Mouse (Mus musculus) CH12.LX (cell line): ENCODE results near the gene Pick1. TPM values are rescaled to one million over a fixed set of nuclear protein-coding genes. Genes with fewer than 3 reads are reported as not detected.
A peak's percentile ranks its signal among the peaks of the same experiment; 100 is the strongest.

ENCODE experiments used
- DNase-seq: peaks from one replicate; pipeline ENCODE4 v3.0.0-alpha.2; 2013; ENCODE audit errors: extremely low read depth
- H3K27ac ChIP-seq: 2 replicates; pipeline ENCODE4 v1.5.1; 2012; ENCODE audit warnings: low read depth, mild to moderate bottlenecking, control low read depth, moderate library complexity; ENCODE audit not compliant: insufficient read depth
- H3K27me3 ChIP-seq: replicated peaks from 2 replicates; pipeline ENCODE3; 2012; ENCODE audit warnings: inconsistent platforms
- H3K36me3 ChIP-seq, 2 experiments: replicated peaks in 1 of 2; 2 replicates each; pipeline versions ENCODE3 to v1.6.1; 2012; ENCODE audit warnings: inconsistent platforms in 1 of 2, low read length in 1 of 2, mild to moderate bottlenecking in 1 of 2, mixed read lengths in 1 of 2, moderate library complexity in 1 of 2; ENCODE audit not compliant: control insufficient read depth in 1 of 2, insufficient read depth in 1 of 2
- H3K4me1 ChIP-seq, 2 experiments: 2 replicates each; pipeline ENCODE4 v1.6.1; 2012; ENCODE audit warnings: inconsistent platforms in 1 of 2, moderate library complexity in 1 of 2; ENCODE audit not compliant: insufficient read depth in 2 of 2, control insufficient read depth in 1 of 2
- H3K4me2 ChIP-seq: 2 replicates; pipeline ENCODE4 v1.6.1; 2012; ENCODE audit warnings: low read depth, mild to moderate bottlenecking, control low read depth; ENCODE audit not compliant: poor library complexity, insufficient read depth, severe bottlenecking
- H3K4me3 ChIP-seq, 3 experiments: fragments of 150-350 bp in 1 of 3; sonication (generic) in 1 of 3; replicated peaks in 1 of 3; 2 replicates each; pipeline versions ENCODE3 to v1.5.1; 2011 to 2012; ENCODE audit warnings: low read depth in 2 of 3, low read length in 2 of 3, mild to moderate bottlenecking in 2 of 3, moderate library complexity in 2 of 3, control low read depth in 1 of 3, improper control_type of control experiment in 1 of 3, inconsistent platforms in 1 of 3, mixed read lengths in 1 of 3; ENCODE audit not compliant: poor library complexity in 1 of 3
- H3K79me2 ChIP-seq: replicated peaks from 2 replicates; pipeline ENCODE4 v1.6.1; 2012; ENCODE audit warnings: mild to moderate bottlenecking, moderate library complexity; ENCODE audit not compliant: control insufficient read depth, poor library complexity, insufficient read depth, severe bottlenecking; ENCODE audit errors: extremely low read depth
- H3K9ac ChIP-seq: 2 replicates; pipeline ENCODE4 v1.6.1; 2012; ENCODE audit warnings: low read depth, mild to moderate bottlenecking, control low read depth, moderate library complexity; ENCODE audit not compliant: insufficient read depth
- H3K9me3 ChIP-seq: replicated peaks from 2 replicates; pipeline ENCODE3; 2012; ENCODE audit warnings: low read length, inconsistent platforms, mixed read lengths
- BHLHE40 ChIP-seq: IDR thresholded peaks from 2 replicates; pipeline ENCODE4 v1.6.1; 2011; ENCODE audit warnings: mild to moderate bottlenecking, low read depth, low read length, improper control_type of control experiment
- CHD1 ChIP-seq: IDR thresholded peaks from 2 replicates; pipeline ENCODE4 v1.6.1; 2012; ENCODE audit warnings: low read depth, low read length, improper control_type of control experiment, inconsistent platforms
- CHD2 ChIP-seq: IDR thresholded peaks from 2 replicates; pipeline ENCODE4 v1.6.1; 2011; ENCODE audit warnings: low read length, improper control_type of control experiment
- CTCF ChIP-seq, 2 experiments: IDR thresholded peaks in 1 of 2; conservative IDR thresholded peaks in 1 of 2; 2 replicates each; pipeline ENCODE4 v1.5.1; 2011 to 2012; ENCODE audit warnings: low read depth in 2 of 2, low read length in 2 of 2, improper control_type of control experiment in 1 of 2, inconsistent platforms in 1 of 2, mild to moderate bottlenecking in 1 of 2, moderate library complexity in 1 of 2
- E2F4 ChIP-seq: IDR thresholded peaks from 2 replicates; pipeline ENCODE4 v1.6.1; 2011; ENCODE audit warnings: low read depth, low read length, improper control_type of control experiment; ENCODE audit not compliant: insufficient replicate concordance
- ELF1 ChIP-seq: IDR thresholded peaks from 2 replicates; pipeline ENCODE4 v1.6.1; 2014; ENCODE audit warnings: low read depth, mild to moderate bottlenecking, inconsistent platforms, low read length, improper control_type of control experiment
- EP300 ChIP-seq: IDR thresholded peaks from 2 replicates; pipeline ENCODE4 v1.6.1; 2011; ENCODE audit warnings: low read length, improper control_type of control experiment
- ETS1 ChIP-seq: conservative IDR thresholded peaks from 2 replicates; pipeline ENCODE4 v1.6.1; 2012; ENCODE audit warnings: low read depth, mild to moderate bottlenecking, inconsistent platforms, low read length, improper control_type of control experiment, moderate library complexity
- GABPA ChIP-seq: IDR thresholded peaks from 2 replicates; pipeline ENCODE4 v1.6.1; 2012; ENCODE audit warnings: low read depth, low read length, improper control_type of control experiment, inconsistent platforms; ENCODE audit not compliant: insufficient replicate concordance
- HCFC1 ChIP-seq: IDR thresholded peaks from 2 replicates; pipeline ENCODE4 v1.6.1; 2012; ENCODE audit warnings: low read depth, mild to moderate bottlenecking, inconsistent platforms, low read length, improper control_type of control experiment
- IRF4 ChIP-seq: IDR thresholded peaks from 2 replicates; pipeline ENCODE4 v1.6.1; 2014; ENCODE audit warnings: low read depth, mild to moderate bottlenecking, inconsistent platforms, low read length, improper control_type of control experiment
- JUN ChIP-seq: IDR thresholded peaks from 2 replicates; pipeline ENCODE4 v1.6.1; 2011; ENCODE audit warnings: low read depth, mild to moderate bottlenecking, low read length, improper control_type of control experiment, moderate library complexity; ENCODE audit not compliant: insufficient read depth
- JUND ChIP-seq: conservative IDR thresholded peaks from 2 replicates; pipeline ENCODE4 v1.6.1; 2011; ENCODE audit warnings: low read depth, low read length, improper control_type of control experiment
- KAT2A ChIP-seq: IDR thresholded peaks from 2 replicates; pipeline ENCODE4 v1.6.1; 2012; ENCODE audit warnings: low read length, improper control_type of control experiment, inconsistent platforms; ENCODE audit not compliant: insufficient replicate concordance
- MAFK ChIP-seq: IDR thresholded peaks from 2 replicates; pipeline ENCODE4 v1.6.1; 2011; ENCODE audit warnings: low read length, improper control_type of control experiment; ENCODE audit not compliant: insufficient replicate concordance
- MAX ChIP-seq: IDR thresholded peaks from 2 replicates; pipeline ENCODE4 v1.6.1; 2011; ENCODE audit warnings: low read length, improper control_type of control experiment
- MAZ ChIP-seq: IDR thresholded peaks from 2 replicates; pipeline ENCODE4 v1.6.1; 2012; ENCODE audit warnings: low read depth, mild to moderate bottlenecking, inconsistent platforms, low read length, improper control_type of control experiment, moderate library complexity
- MEF2A ChIP-seq: IDR thresholded peaks from 2 replicates; pipeline ENCODE4 v1.6.1; 2014; ENCODE audit warnings: low read depth, mild to moderate bottlenecking, inconsistent platforms, low read length, improper control_type of control experiment, borderline replicate concordance
- MXI1 ChIP-seq: IDR thresholded peaks from 2 replicates; pipeline ENCODE4 v1.6.1; 2011; ENCODE audit warnings: mild to moderate bottlenecking, low read depth, low read length, improper control_type of control experiment
- MYC ChIP-seq: IDR thresholded peaks from 2 replicates; pipeline ENCODE4 v1.6.1; 2011; ENCODE audit warnings: low read depth, mild to moderate bottlenecking, improper control_type of control experiment, low read length
- NELFE ChIP-seq: IDR thresholded peaks from 2 replicates; pipeline ENCODE4 v1.6.1; 2011; ENCODE audit warnings: low read depth, low read length, improper control_type of control experiment
- NRF1 ChIP-seq: IDR thresholded peaks from 2 replicates; pipeline ENCODE4 v1.6.1; 2014; ENCODE audit warnings: low read depth, mild to moderate bottlenecking, inconsistent platforms, low read length, improper control_type of control experiment, moderate library complexity
- PAX5 ChIP-seq: IDR thresholded peaks from 2 replicates; pipeline ENCODE4 v1.6.1; 2012; ENCODE audit warnings: low read length, inconsistent platforms, mixed read lengths
- POLR2A ChIP-seq: IDR thresholded peaks from 2 replicates; pipeline ENCODE4 v1.6.1; 2011; ENCODE audit warnings: low read depth, mild to moderate bottlenecking, improper control_type of control experiment, low read length
- POLR2AphosphoS2 ChIP-seq: IDR thresholded peaks from 2 replicates; pipeline ENCODE4 v1.6.1; 2011; ENCODE audit warnings: low read depth, low read length, improper control_type of control experiment
- RAD21 ChIP-seq: IDR thresholded peaks from 2 replicates; pipeline ENCODE4 v1.6.1; 2011; ENCODE audit warnings: low read depth, mild to moderate bottlenecking, low read length, improper control_type of control experiment, moderate library complexity
- RCOR1 ChIP-seq: conservative IDR thresholded peaks from 2 replicates; pipeline ENCODE4 v1.6.1; 2012; ENCODE audit warnings: low read depth, mild to moderate bottlenecking, inconsistent platforms, low read length, improper control_type of control experiment
- SIN3A ChIP-seq: IDR thresholded peaks from 2 replicates; pipeline ENCODE4 v1.6.1; 2012; ENCODE audit warnings: low read length, improper control_type of control experiment, inconsistent platforms
- SMC3 ChIP-seq: IDR thresholded peaks from 2 replicates; pipeline ENCODE4 v1.6.1; 2011; ENCODE audit warnings: low read depth, low read length, improper control_type of control experiment
- TBP ChIP-seq: conservative IDR thresholded peaks from 2 replicates; pipeline ENCODE4 v1.6.1; 2011; ENCODE audit warnings: low read depth, low read length, improper control_type of control experiment
- TCF12 ChIP-seq: IDR thresholded peaks from 2 replicates; pipeline ENCODE4 v1.6.1; 2014; ENCODE audit warnings: low read depth, mild to moderate bottlenecking, inconsistent platforms, low read length, improper control_type of control experiment
- UBTF ChIP-seq: IDR thresholded peaks from 2 replicates; pipeline ENCODE4 v1.6.1; 2012; ENCODE audit warnings: low read depth, mild to moderate bottlenecking, inconsistent platforms, low read length, improper control_type of control experiment, moderate library complexity
- USF1 ChIP-seq: IDR thresholded peaks from 2 replicates; pipeline ENCODE4 v1.6.1; 2014; ENCODE audit warnings: low read depth, mild to moderate bottlenecking, inconsistent platforms, low read length, improper control_type of control experiment
- USF2 ChIP-seq: conservative IDR thresholded peaks from 2 replicates; pipeline ENCODE4 v1.6.1; 2011; ENCODE audit warnings: low read depth, low read length, improper control_type of control experiment
- ZC3H11A ChIP-seq: IDR thresholded peaks from 2 replicates; pipeline ENCODE4 v1.6.1; 2012; ENCODE audit warnings: low read depth, mild to moderate bottlenecking, inconsistent platforms, low read length, improper control_type of control experiment
- ZKSCAN1 ChIP-seq: IDR thresholded peaks from 2 replicates; pipeline ENCODE4 v1.6.1; 2012; ENCODE audit warnings: low read depth, inconsistent platforms, low read length, improper control_type of control experiment, borderline replicate concordance
- ZMIZ1 ChIP-seq: IDR thresholded peaks from 2 replicates; pipeline ENCODE4 v1.6.1; 2012; ENCODE audit warnings: low read depth, mild to moderate bottlenecking, inconsistent platforms, low read length, improper control_type of control experiment
- ZNF384 ChIP-seq: IDR thresholded peaks from 2 replicates; pipeline ENCODE4 v1.6.1; 2012; ENCODE audit warnings: low read depth, low read length, improper control_type of control experiment, inconsistent platforms
- dilution Hi-C: fragments of 300-500 bp; cut with MboI; formaldehyde crosslinking; loops from 2 replicates; pipeline ENCODE4 v1.14.3; 2020; ENCODE audit warnings: low sequenced_read_pairs; ENCODE audit not compliant: extremely low pct_unique_long_range_greater_than_20kb, extremely low pct_ligation_motif_present
- in situ Hi-C: fragments of 300-500 bp; cut with MboI; formaldehyde crosslinking; loops from 3 replicates; pipeline ENCODE4 v1.14.3; 2019; ENCODE audit warnings: low sequenced_read_pairs, low pct_ligation_motif_present, low pct_unique_long_range_greater_than_20kb, mixed read lengths
- polyA plus RNA-seq: library from polyadenylated mRNA; unstranded; fragments of >175 nt; gene quantifications from 2 replicates; pipeline ENCODE4 v1.2.1, GENCODE M21; 2012; ENCODE audit warnings: low read depth; ENCODE audit not compliant: insufficient read length
- total RNA-seq, 2 experiments: library from RNA; depleted of rRNA; stranded (reverse); fragments of 300-350 nt in 1 of 2; fragments of >200 nt in 1 of 2; gene quantifications; 2 replicates each; pipeline ENCODE4 v1.2.3; 2012 to 2014

Pick1 gene
- total and polyA plus RNA-seq, 3 experiments: 13.9 to 23.4 (median 14.9) TPM

GRCm38 (mm10) chr15:79280850-79281249 is 51.9 kb downstream of the Pick1 start:
- Histone ChIP-seq H3K79me2 (no peaks in the 10 kb centered on the region), H3K27me3 (no peaks in the 10 kb centered on the region), H3K4me1 (peaks cover 10 to 19% of the 10 kb centered on the region in 2 experiments), H3K9ac (peak overlapping the region; percentile 14; the same call in 1 of the 2 replicates), H3K4me2 (peak overlapping the region; percentile 67; the same call in 1 of the 2 replicates), H3K36me3 (peaks cover 4 to 29% of the 10 kb centered on the region in 2 experiments), H3K9me3 (peaks cover 8% of the 10 kb centered on the region), H3K4me3 (peak overlapping the region in 1 of 3 experiments; percentile 61), H3K27ac (peak overlapping the region; percentile 51)
- dilution Hi-C loops (no loop called here), in situ Hi-C loops (no loop called here)
- TF ChIP-seq MYC (peak; percentile 30; the same call in 1 of the 2 replicates), EP300 (peak; percentile 1; the same call in 1 of the 2 replicates), USF2 (no peak), USF1 (no peak), E2F4 (no peak), POLR2A (no peak), ZNF384 (no peak), NRF1 (no peak), IRF4 (peak; percentile 57), ZC3H11A (peak; percentile 57), TBP (no peak), CTCF (conservative IDR thresholded peaks at IDR 0.05 in 1 of 2, IDR thresholded peaks at IDR 0.05 in 1 of 2; ENCODE audit: low read depth in 2 of 2, low read length in 2 of 2) (peak in 1 of 2 experiments; percentile 92; a peak in 2 of 4 replicates), UBTF (no peak), MAX (peak; percentile 61; the same call in 1 of the 2 replicates), CHD2 (no peak), KAT2A (no peak), ETS1 (no peak), RAD21 (peak; percentile 93), JUND (no peak), PAX5 (no peak), TCF12 (no peak; the same call in 1 of the 2 replicates), RCOR1 (peak; percentile 37; the same call in 1 of the 2 replicates), CHD1 (no peak), SMC3 (peak; percentile 81), BHLHE40 (no peak), HCFC1 (no peak), ELF1 (no peak), MEF2A (peak; percentile 20; the same call in 1 of the 2 replicates), JUN (no peak), ZMIZ1 (no peak), ZKSCAN1 (no peak), MAZ (peak; percentile 67; the same call in 1 of the 2 replicates), GABPA (no peak), MXI1 (peak; percentile 67), MAFK (no peak), NELFE (peak; percentile 46; the same call in 1 of the 2 replicates), POLR2AphosphoS2 (no peak), SIN3A (peak; percentile 86)
- DNase-seq: peak; percentile 68
